Mouse (Mus musculus) neural tube, postnatal 0 days (tissue): ENCODE data around the gene Ctnna3. TPM values are rescaled to one million over a fixed set of nuclear protein-coding genes. Genes with fewer than 3 reads are reported as not detected.

ENCODE experiments used
- polyA plus RNA-seq: library from polyadenylated mRNA; unstranded; fragments of >200 nt; fragmentation: Nextera tagmentation; extraction: Ambion mirVana; gene quantifications from 2 replicates; pipeline ENCODE4 v1.2.1, GENCODE M21; 2015

Gene Ctnna3
- polyA plus RNA-seq: 7.5 and 8.7 TPM in 2 replicates

GRCm38 (mm10) chr10:63429785-63430305 lies at the start of gene Ctnna3:
Gene Ctnna3, plus strand, starts transcription at chr10:63430098.

DNA sequence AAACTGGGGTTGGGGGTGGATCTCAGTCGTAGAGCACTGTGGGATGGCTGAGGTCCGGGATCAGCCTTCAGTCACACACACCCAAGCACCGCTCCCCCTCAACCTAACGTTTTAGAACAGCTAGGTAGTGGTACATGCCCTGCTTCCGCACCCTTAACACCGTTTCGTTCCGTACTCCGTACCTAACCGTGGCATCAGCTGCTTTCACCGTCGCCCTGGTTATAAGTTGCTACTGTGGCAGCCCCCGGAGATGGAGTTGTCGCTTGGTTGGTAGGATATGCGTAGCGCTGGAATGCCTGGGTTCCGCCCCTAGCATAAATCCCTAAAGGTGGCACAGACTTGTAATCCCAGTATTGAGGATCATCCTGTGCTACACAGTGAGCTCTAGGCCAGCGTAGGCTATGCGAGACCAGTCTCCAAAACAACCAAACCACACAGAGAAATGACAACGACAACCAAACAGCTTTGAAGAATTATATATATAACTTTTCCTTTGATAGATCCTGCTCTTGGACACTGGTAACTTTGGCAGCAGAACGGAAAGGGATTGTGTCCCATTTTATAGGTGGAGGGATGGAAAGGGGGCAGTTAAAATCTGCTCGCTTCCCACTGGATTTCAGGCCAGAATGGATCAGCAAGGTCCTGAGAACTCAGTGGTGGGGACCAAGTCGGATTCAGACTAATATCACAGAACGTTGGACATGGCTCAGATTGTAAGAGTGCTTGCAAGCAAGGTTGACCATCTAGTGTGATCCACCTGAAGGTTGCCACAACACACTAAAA lies 48.2 kb upstream of the Ctnna3 start, which contains the start of gene Sirt1:
Gene Sirt1, minus strand, starts transcription at position 207 of the 783 bp plus-strand sequence.

GRCm38 (mm10) chr10:63382372-63383279 lies 47.3 kb upstream of the Ctnna3 start, which contains the start of gene Dnajc12:
Gene Dnajc12, plus strand, starts transcription at chr10:63382443.

DNA sequence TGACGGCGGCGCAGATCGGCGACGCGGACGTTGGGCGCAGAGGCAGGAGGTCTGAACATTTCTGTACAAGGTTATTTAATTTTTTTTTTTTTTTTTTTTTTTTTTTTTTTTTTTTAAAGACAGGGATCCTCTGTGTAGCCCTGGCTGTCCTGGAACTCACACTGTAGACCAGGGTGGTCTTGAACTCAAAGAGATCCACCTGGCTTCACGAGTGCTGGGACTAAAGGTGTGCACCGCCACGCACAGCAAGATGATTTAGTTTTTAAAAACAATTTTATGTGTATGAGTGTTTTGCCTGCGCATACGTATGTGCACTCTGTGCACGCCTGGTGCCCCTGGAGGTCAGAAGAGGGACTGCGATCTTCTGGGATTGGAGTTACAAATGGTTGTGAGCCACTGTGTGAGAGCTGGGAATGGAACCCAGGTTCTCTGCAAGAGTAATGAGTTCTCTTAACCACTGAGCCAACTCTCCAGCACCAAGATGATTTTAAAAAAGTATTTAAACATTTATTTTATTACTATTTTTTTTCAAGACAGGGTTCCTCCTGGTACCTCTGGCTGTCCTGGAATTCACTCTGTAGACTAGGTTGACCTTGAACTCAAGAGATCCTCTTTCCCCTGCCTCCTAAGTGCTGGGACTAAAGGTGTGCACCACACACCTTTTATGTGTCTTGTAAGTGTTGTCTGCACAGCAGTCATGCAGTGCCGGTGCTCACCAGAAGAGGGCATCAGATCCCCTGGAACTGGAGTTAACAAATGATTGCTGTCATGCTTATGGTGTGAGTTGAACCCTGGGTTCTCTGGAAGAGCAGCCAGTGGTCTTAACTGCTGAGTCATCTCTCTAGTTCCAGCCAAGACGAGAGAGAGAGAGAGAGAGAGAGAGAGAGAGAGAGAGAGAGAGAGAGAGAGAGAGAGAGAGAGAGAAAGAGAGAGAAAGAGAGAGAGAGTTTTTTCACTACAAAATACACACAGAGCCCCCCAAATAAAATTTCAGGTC lies 7.9 kb upstream of the Ctnna3 start, which contains the start of gene Gm7075:
Gene Gm7075, minus strand, starts transcription at position 51 of the 997 bp plus-strand sequence.

DNA sequence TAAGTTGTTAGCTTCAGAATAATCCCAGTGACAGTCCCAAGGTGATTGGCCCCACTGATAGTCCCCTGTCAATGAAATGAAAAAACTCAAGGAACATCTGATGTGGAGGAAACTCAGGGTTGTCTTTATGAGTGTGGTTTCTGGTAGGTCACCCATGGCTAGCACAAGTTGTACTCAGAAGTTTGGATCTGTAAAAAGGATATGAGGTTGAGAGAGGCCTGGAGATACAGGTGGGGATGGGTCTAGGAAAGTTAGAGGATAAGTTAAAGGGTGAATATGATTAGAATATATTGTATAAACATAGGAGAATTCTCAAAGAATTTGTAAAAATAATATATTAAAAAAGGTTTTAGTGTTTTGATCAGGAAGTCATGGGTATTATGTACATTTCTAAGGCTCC lies 497.4 kb downstream of the Ctnna3 start, which contains the start of gene Gm10118:
Gene Gm10118, minus strand, starts transcription at position 101 of the 400 bp plus-strand sequence.

GRCm38 (mm10) chr10:64089680-64090460 lies 660.0 kb downstream of the Ctnna3 start, which contains the start of gene Lrrtm3:
Gene Lrrtm3, minus strand, starts transcription at chr10:64090277.

Other genes with a start within 250 kb of the Ctnna3 start
- 1.3 and 1.5 TPM in 2 replicates for gene Mypn, start 226.1 kb upstream of the Ctnna3 start, polyA plus RNA-seq
- 18.0 and 18.2 TPM in 2 replicates for gene Herc4, start 186.3 kb upstream of the Ctnna3 start, polyA plus RNA-seq
- 4.3 and 4.5 TPM in 2 replicates for gene Sirt1, start 48.4 kb upstream of the Ctnna3 start, polyA plus RNA-seq
- gene Dnajc12, start 47.7 kb upstream of the Ctnna3 start, polyA plus RNA-seq: 22.2 and 29.2 TPM in 2 replicates
- not detected in 2 replicates for gene Gm7075, start 8.3 kb upstream of the Ctnna3 start, polyA plus RNA-seq